11 mouse cellular contexts compared by ENCODE assay signal in genomic region chr10:116965297-116965696, GRCm38 (mm10). TPM values are rescaled to one million over a fixed set of nuclear protein-coding genes. Genes with fewer than 3 reads are reported as not detected.
DNase-seq lines count a peak whose midpoint lies in the region; ATAC-seq and TF ChIP-seq lines count a peak whose summit lies in the region.
"Had no signal": no experiment of that assay in that cellular context is flagged by ENCODE, and none has a peak within 500 bp of the region (broad histone marks: within the 10 kb centered on the region; RNA-seq: fewer than 3 reads in every experiment).

No protein-coding gene starts in this region.

- H3K27ac ChIP-seq in embryonic facial prominence, embryonic 13.5 days: peak overlapping the region; percentile 64; the same call in 1 of the 2 replicates
- peak overlapping the region; percentile 68 for H3K27ac ChIP-seq in lung, embryonic 14.5 days (ENCODE audit: low read depth)
- no peak overlapping the region for H3K27ac ChIP-seq in forebrain, embryonic 12.5 days
- H3K27ac ChIP-seq: heart, adult 2 months; stomach, postnatal 0 days had no signal

- no peak overlapping the region for H3K9ac ChIP-seq in embryonic facial prominence, embryonic 13.5 days
- H3K9ac ChIP-seq in lung, embryonic 14.5 days: no peak overlapping the region
- no peak overlapping the region for H3K9ac ChIP-seq in forebrain, embryonic 12.5 days

- 27% methylated on average over 5 of the region's 5 CpGs for WGBS in embryonic facial prominence, embryonic 13.5 days
- WGBS in lung, embryonic 14.5 days: 30% methylated on average over 5 of the region's 5 CpGs
- WGBS in forebrain, embryonic 12.5 days: 76% methylated on average over 5 of the region's 5 CpGs

- ATAC-seq in embryonic facial prominence, embryonic 13.5 days (ENCODE audit: insufficient number of reproducible peaks, insufficient read depth, low FRiP score, low TSS enrichment, low read depth): peak; percentile 59; the same call in 1 of the 2 replicates
- ATAC-seq in lung, embryonic 14.5 days (ENCODE audit: insufficient read depth): peak; percentile 96
- no peak for ATAC-seq in forebrain, embryonic 12.5 days (ENCODE audit: low FRiP score)
- ATAC-seq: forebrain, embryonic 14.5 days; inflammation-experienced regulatory T-cells, adult 6 months had no signal

- H3K4me3 ChIP-seq in embryonic facial prominence, embryonic 13.5 days: no peak overlapping the region
- H3K4me3 ChIP-seq in lung, embryonic 14.5 days (ENCODE audit: low read depth, low read length): no peak overlapping the region
- H3K4me3 ChIP-seq in forebrain, embryonic 12.5 days (replicated peaks): no peak overlapping the region
- H3K4me3 ChIP-seq: heart, adult 2 months had no signal

- H3K27me3 ChIP-seq in embryonic facial prominence, embryonic 13.5 days: no peaks in the 10 kb centered on the region
- H3K27me3 ChIP-seq in lung, embryonic 14.5 days (ENCODE audit: insufficient read depth, low read length): no peaks in the 10 kb centered on the region
- no peaks in the 10 kb centered on the region for H3K27me3 ChIP-seq in forebrain, embryonic 12.5 days

- peaks cover 3% of the 10 kb centered on the region; the same call in 1 of the 2 replicates for H3K4me1 ChIP-seq in embryonic facial prominence, embryonic 13.5 days
- H3K4me1 ChIP-seq in lung, embryonic 14.5 days (ENCODE audit: insufficient read depth): peaks cover 12% of the 10 kb centered on the region
- no peaks in the 10 kb centered on the region for H3K4me1 ChIP-seq in forebrain, embryonic 12.5 days

- H3K4me2 ChIP-seq in embryonic facial prominence, embryonic 13.5 days: no peak overlapping the region
- no peak overlapping the region for H3K4me2 ChIP-seq in lung, embryonic 14.5 days
- no peak overlapping the region for H3K4me2 ChIP-seq in forebrain, embryonic 12.5 days

- H3K9me3 ChIP-seq in embryonic facial prominence, embryonic 13.5 days: no peaks in the 10 kb centered on the region
- H3K9me3 ChIP-seq in lung, embryonic 14.5 days (ENCODE audit: low read depth, low read length): no peaks in the 10 kb centered on the region
- no peaks in the 10 kb centered on the region for H3K9me3 ChIP-seq in forebrain, embryonic 12.5 days

- no peak for TF ChIP-seq CTCF in lung, embryonic 14.5 days (IDR thresholded peaks at IDR 0.05; ENCODE audit: low read depth)

- H3K36me3 ChIP-seq in embryonic facial prominence, embryonic 13.5 days: no peaks in the 10 kb centered on the region
- no peaks in the 10 kb centered on the region for H3K36me3 ChIP-seq in lung, embryonic 14.5 days (ENCODE audit: insufficient read depth)
- H3K36me3 ChIP-seq in forebrain, embryonic 12.5 days (replicated peaks): no peaks in the 10 kb centered on the region

- DNase-seq in NIH3T3 (ENCODE audit: low read depth): peak; percentile 83
- peak; percentile 69 for DNase-seq in kidney, adult 9 months
- peak; percentile 95 for DNase-seq in lung, embryonic 14.5 days
- no peak for DNase-seq in adrenal gland, postnatal 25 days
- DNase-seq in right cerebral cortex, postnatal 36 days (ENCODE audit: low spot score in 2 of 2): no peak

RNA-seq across cellular contexts. Expression of gene Gm10271, which starts 7.1 kb away (rescaled TPM):
- not detected in 2 replicates for polyA plus RNA-seq in embryonic facial prominence, embryonic 13.5 days (2015; fragmentation: Nextera tagmentation; extraction: Ambion mirVana)
- not detected in 2 replicates for polyA plus RNA-seq in lung, embryonic 14.5 days (2014; fragmentation: Nextera tagmentation; extraction: Ambion mirVana)
- polyA plus RNA-seq in forebrain, embryonic 12.5 days (2016; fragmentation: Nextera tagmentation; extraction: Ambion mirVana): not detected in 2 replicates
- not detected in 2 replicates for total RNA-seq in adrenal gland, postnatal 25 days (2021)
- total RNA-seq: heart, adult 2 months had no signal
- polyA plus RNA-seq: forebrain, embryonic 14.5 days; heart, adult 2 months; inflammation-experienced regulatory T-cells, adult 6 months; stomach, postnatal 0 days had no signal

RNA-seq across cellular contexts. Expression of gene Rab3ip, which starts 14.7 kb away (rescaled TPM):
- 33.0 and 38.2 TPM in 2 replicates for polyA plus RNA-seq in embryonic facial prominence, embryonic 13.5 days (2015; fragmentation: Nextera tagmentation; extraction: Ambion mirVana)
- 30.1 TPM in 2 replicates for polyA plus RNA-seq in lung, embryonic 14.5 days (2014; fragmentation: Nextera tagmentation; extraction: Ambion mirVana)
- 42.6 and 47.2 TPM in 2 replicates for polyA plus RNA-seq in forebrain, embryonic 12.5 days (2016; fragmentation: Nextera tagmentation; extraction: Ambion mirVana)
- total RNA-seq in adrenal gland, postnatal 25 days (2021): 34.2 and 38.0 TPM in 2 replicates

RNA-seq across cellular contexts. Expression of gene Best3, which starts 20.8 kb away (rescaled TPM):
- polyA plus RNA-seq in embryonic facial prominence, embryonic 13.5 days (2015; fragmentation: Nextera tagmentation; extraction: Ambion mirVana): 0.21 and 0.22 TPM in 2 replicates
- 0.11 and 0.39 TPM in 2 replicates for polyA plus RNA-seq in lung, embryonic 14.5 days (2014; fragmentation: Nextera tagmentation; extraction: Ambion mirVana)
- polyA plus RNA-seq in forebrain, embryonic 12.5 days (2016; fragmentation: Nextera tagmentation; extraction: Ambion mirVana): 0.09 TPM in 1 of 2 replicates, not detected in the other
- 0.33 and 0.49 TPM in 2 replicates for total RNA-seq in adrenal gland, postnatal 25 days (2021)
- polyA plus RNA-seq: forebrain, embryonic 14.5 days; inflammation-experienced regulatory T-cells, adult 6 months had no signal

Comparison
In these comparisons a context has a peak if more than half of its experiments do, and no peak if none do; other contexts are left out.
1. DNase-seq: peak in NIH3T3 (single experiment), kidney, adult 9 months (single experiment) and lung, embryonic 14.5 days (single experiment); none in adrenal gland, postnatal 25 days (single experiment) and right cerebral cortex, postnatal 36 days (0 of 2).